Mouse (Mus musculus) CH12F3 (cell line): ENCODE measurements at regions not wholly inside any gene's neighbourhood (a gene's known extent, or its start where the extent isn't known, plus 50 kb on each side); places are given as distances from the start of the nearest gene placed in this dataset.

Experiments
- in situ Hi-C: fragments of 300-500 bp; cut with MboI; formaldehyde crosslinking; loops from 2 replicates; pipeline ENCODE4 v1.14.3; 2020; ENCODE audit warnings: low sequenced_read_pairs

- in situ Hi-C loops: loop anchor here (5.0 to 10.0 kb wide), 2 partner anchors 165 to 432 kb away; no protein-coding TSS in a partner anchor
These were observed 83.9 kb upstream of the Sgip1 start for GRCm38 (mm10) chr4:102657244-102657643.

- in situ Hi-C loops: loop anchor here (5.0 to 10.0 kb wide), 2 partner anchors 166 to 434 kb away; no protein-coding TSS in a partner anchor
These were observed 82.5 kb upstream of the Sgip1 start for GRCm38 (mm10) chr4:102658578-102658977.

- in situ Hi-C loops: no loop called here
These were observed 77.5 kb upstream of the Sgip1 start for GRCm38 (mm10) chr4:102663617-102664016.

- in situ Hi-C loops: no loop called here
These were observed 58.9 kb upstream of the Sgip1 start for GRCm38 (mm10) chr4:102682190-102682589.

GRCm38 (mm10) chr4:102685045-102685444 is 56.1 kb upstream of the Sgip1 start:
- in situ Hi-C loops: no loop called here

- in situ Hi-C loops: no loop called here
These were observed 52.7 kb upstream of the Sgip1 start for GRCm38 (mm10) chr4:102688378-102688777.
